Mouse (Mus musculus): ENCODE data around the gene Rpl27a. TPM values are rescaled to one million over a fixed set of nuclear protein-coding genes. Genes with fewer than 3 reads are reported as not detected.

Gene Rpl27a
- total and polyA plus RNA-seq, 3 experiments, result 221 to 1,252 TPM; not detected in 1

DNA sequence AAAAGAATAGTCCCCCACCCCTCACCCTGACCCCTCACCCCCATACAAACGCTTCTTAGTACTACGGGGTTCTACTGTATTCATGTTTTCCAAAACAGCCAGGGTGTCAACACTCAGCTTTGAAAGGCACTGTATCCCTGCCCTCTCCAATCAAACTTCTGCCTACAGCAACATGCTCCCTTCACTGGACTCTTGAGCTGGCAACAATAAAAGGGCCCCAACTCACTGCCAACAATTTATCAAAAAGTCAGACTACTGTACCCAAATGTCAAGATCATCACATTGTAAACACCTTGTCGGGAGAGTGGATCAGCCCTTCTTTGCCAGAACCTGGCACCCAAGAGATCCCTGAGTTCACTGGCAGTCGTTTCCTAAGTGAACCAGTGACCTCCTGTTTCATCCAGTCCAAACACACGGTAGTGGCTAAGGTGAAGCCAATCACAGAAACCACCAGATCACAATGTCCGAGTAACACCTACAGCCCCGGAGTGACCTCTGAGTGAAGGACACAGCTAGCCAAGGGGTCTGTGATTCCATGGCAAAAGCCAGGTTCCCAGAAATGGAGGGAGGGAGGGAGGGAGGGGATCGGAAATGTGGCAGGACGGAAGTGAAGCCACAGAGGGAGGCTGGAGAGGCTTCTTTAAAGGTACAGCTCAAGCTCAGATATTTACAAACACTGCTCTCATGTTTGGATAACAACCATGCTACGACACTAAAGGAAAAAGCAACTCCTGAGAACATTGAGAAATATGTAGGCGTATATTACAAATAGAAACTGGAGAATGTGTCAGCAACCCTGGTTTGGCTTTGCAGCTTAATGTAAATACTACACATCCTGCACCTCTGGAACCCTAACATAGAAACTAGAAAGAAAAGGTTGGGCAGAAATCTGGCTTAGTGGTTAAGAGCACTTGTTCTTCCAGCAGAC lies 48.2 kb downstream of the Rpl27a start:
- Histone ChIP-seq H3K9me3 (replicated peaks; ENCODE audit: insufficient read depth, low read length) (no peaks in the 10 kb centered on the region), H3K27me3 (ENCODE audit: control insufficient read depth in 1 of 2, insufficient read depth in 2 of 2, low read length in 2 of 2) (no peaks in the 10 kb centered on the region), H3K9ac (ENCODE audit: control insufficient read depth, low read depth, low read length, poor library complexity, severe bottlenecking) (no peak overlapping the region), H3K4me1 (ENCODE audit: control insufficient read depth in 1 of 2, insufficient read depth in 2 of 2, low read length in 2 of 2) (no peaks in the 10 kb centered on the region), H3K36me3 (ENCODE audit: control insufficient read depth in 1 of 2, insufficient read depth in 2 of 2, low read length in 2 of 2) (no peaks in the 10 kb centered on the region), H3K79me2 (ENCODE audit: control insufficient read depth, insufficient read depth, low read length, poor library complexity) (no peaks in the 10 kb centered on the region), H3K4me3 (ENCODE audit: control insufficient read depth in 1 of 2, insufficient read depth in 1 of 2, low read depth in 2 of 2, low read length in 2 of 2) (no peak overlapping the region), H3K27ac (ENCODE audit: control insufficient read depth, low read depth, low read length) (no peak overlapping the region)
- no peak for DNase-seq (ENCODE audit: low read depth, low spot score)
- TF ChIP-seq MYB (IDR thresholded peaks at IDR 0.05; ENCODE audit: low read depth, low read length) (no peak), NELFE (IDR thresholded peaks at IDR 0.05; ENCODE audit: low read depth, low read length) (no peak), MYC (IDR thresholded peaks at IDR 0.05; ENCODE audit: low read depth, low read length) (no peak), POLR2AphosphoS5 (IDR thresholded peaks at IDR 0.05; ENCODE audit: borderline replicate concordance, low read depth, low read length) (no peak), ZMIZ1 (IDR thresholded peaks at IDR 0.05; ENCODE audit: low read depth, low read length) (no peak), SMC3 (IDR thresholded peaks at IDR 0.05; ENCODE audit: low read depth, low read length) (no peak), GATA1 (IDR thresholded peaks at IDR 0.05; ENCODE audit: low read depth, low read length) (no peak), MAFK (IDR thresholded peaks at IDR 0.05; ENCODE audit: borderline replicate concordance, low read depth, low read length) (no peak), MXI1 (IDR thresholded peaks at IDR 0.05; ENCODE audit: low read depth, low read length) (no peak), MAZ (IDR thresholded peaks at IDR 0.05; ENCODE audit: low read depth, low read length) (no peak), CHD2 (IDR thresholded peaks at IDR 0.05; ENCODE audit: low read length) (no peak), KAT2A (conservative IDR thresholded peaks at IDR 0.05; ENCODE audit: low read depth, low read length) (no peak), UBTF (IDR thresholded peaks at IDR 0.05; ENCODE audit: borderline replicate concordance, insufficient read depth, low read depth, low read length) (no peak), RAD21 (IDR thresholded peaks at IDR 0.05; ENCODE audit: low read depth, low read length) (no peak), RCOR1 (IDR thresholded peaks at IDR 0.05; ENCODE audit: low read depth, low read length) (no peak), JUND (IDR thresholded peaks at IDR 0.05; ENCODE audit: low read depth, low read length) (no peak)

DNA sequence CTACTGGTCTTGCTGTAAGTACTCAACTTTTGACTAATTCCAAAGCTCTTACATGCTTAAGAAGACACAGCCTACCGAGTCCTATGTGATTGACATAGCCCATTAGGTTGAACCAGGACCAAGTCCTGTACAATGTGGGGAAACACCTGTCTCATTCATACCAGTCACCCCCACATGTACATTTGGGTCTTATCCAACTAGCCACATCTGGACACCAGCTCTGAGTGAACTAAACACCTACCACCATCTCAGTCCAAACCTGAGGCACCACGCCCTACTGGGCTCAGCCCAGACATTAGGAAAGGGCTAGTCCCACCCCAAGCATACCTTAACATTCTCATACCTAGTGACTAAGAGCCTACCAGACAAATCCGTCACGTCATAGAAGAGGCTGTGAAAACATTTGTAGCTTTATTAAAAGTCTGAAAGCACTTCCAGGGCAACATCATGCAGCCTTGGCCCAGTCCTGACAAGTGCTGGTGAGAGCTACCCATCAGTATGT lies 49.5 kb downstream of the Rpl27a start:
- Histone ChIP-seq H3K79me2 (ENCODE audit: control insufficient read depth, insufficient read depth, low read length, poor library complexity) (no peaks in the 10 kb centered on the region), H3K9ac (ENCODE audit: control insufficient read depth, low read depth, low read length, poor library complexity, severe bottlenecking) (no peak overlapping the region), H3K36me3 (ENCODE audit: control insufficient read depth in 1 of 2, insufficient read depth in 2 of 2, low read length in 2 of 2) (no peaks in the 10 kb centered on the region), H3K9me3 (replicated peaks; ENCODE audit: insufficient read depth, low read length) (no peaks in the 10 kb centered on the region), H3K4me1 (ENCODE audit: control insufficient read depth in 1 of 2, insufficient read depth in 2 of 2, low read length in 2 of 2) (no peaks in the 10 kb centered on the region), H3K4me3 (ENCODE audit: control insufficient read depth in 1 of 2, insufficient read depth in 1 of 2, low read depth in 2 of 2, low read length in 2 of 2) (no peak overlapping the region), H3K27me3 (ENCODE audit: control insufficient read depth in 1 of 2, insufficient read depth in 2 of 2, low read length in 2 of 2) (no peaks in the 10 kb centered on the region), H3K27ac (ENCODE audit: control insufficient read depth, low read depth, low read length) (no peak overlapping the region)
- DNase-seq (ENCODE audit: low read depth, low spot score), result no peak
- TF ChIP-seq TCF12 (IDR thresholded peaks at IDR 0.05; ENCODE audit: low read depth, low read length) (no peak), POLR2A (IDR thresholded peaks at IDR 0.05; ENCODE audit: control insufficient read depth in 1 of 2, insufficient read depth in 1 of 2, low read depth in 1 of 2, low read length in 2 of 2, poor library complexity in 1 of 2) (no peak), ETS1 (IDR thresholded peaks at IDR 0.05; ENCODE audit: low read depth, low read length) (no peak), SIN3A (IDR thresholded peaks at IDR 0.05; ENCODE audit: low read length) (no peak), GATA1 (IDR thresholded peaks at IDR 0.05; ENCODE audit: low read depth, low read length) (no peak), E2F4 (IDR thresholded peaks at IDR 0.05; ENCODE audit: borderline replicate concordance, low read depth, low read length) (no peak), MEF2A (IDR thresholded peaks at IDR 0.05; ENCODE audit: extremely low read depth, insufficient replicate concordance, low read depth, low read length, poor library complexity, severe bottlenecking) (no peak), ZMIZ1 (IDR thresholded peaks at IDR 0.05; ENCODE audit: low read depth, low read length) (no peak), MXI1 (IDR thresholded peaks at IDR 0.05; ENCODE audit: low read depth, low read length) (no peak), MYB (IDR thresholded peaks at IDR 0.05; ENCODE audit: low read depth, low read length) (no peak), JUND (IDR thresholded peaks at IDR 0.05; ENCODE audit: low read depth, low read length) (no peak), ELF1 (IDR thresholded peaks at IDR 0.05; ENCODE audit: low read depth, low read length) (no peak), ZC3H11A (IDR thresholded peaks at IDR 0.05; ENCODE audit: low read depth, low read length) (no peak), POLR2AphosphoS2 (IDR thresholded peaks at IDR 0.05; ENCODE audit: low read length) (no peak), MYC (IDR thresholded peaks at IDR 0.05; ENCODE audit: low read depth, low read length) (no peak), CHD2 (IDR thresholded peaks at IDR 0.05; ENCODE audit: low read length) (no peak), EP300 (IDR thresholded peaks at IDR 0.05; ENCODE audit: low read depth in 1 of 2, low read length in 2 of 2) (no peak), USF1 (IDR thresholded peaks at IDR 0.05; ENCODE audit: low read depth, low read length) (no peak), NRF1 (IDR thresholded peaks at IDR 0.05; ENCODE audit: insufficient read depth, low read depth, low read length, poor library complexity, severe bottlenecking) (no peak)

Measured in MEL (cell line).